Mouse (Mus musculus): ENCODE measurements around the gene Ramp2.

DNA sequence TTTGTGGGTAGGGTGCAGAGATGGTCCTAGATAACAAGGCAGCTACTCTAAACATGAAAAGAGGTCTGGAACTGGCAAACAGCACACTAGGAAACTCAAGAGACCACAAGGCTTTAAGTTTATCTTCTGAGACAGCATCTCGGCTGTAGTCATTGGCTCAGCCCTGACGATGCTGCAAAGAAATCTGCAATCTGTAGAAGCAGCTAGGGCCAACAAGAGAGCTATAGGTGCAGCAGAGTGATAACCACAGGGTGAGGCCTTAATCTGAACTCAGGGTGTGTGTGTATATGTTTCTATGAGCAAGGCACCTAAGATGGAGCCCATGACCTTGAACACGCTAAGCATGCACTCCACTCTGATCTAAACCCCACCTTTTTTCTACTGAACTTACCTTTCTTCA lies 46.3 kb upstream of the Ramp2 start:
- no peak for TF ChIP-seq CTCF (IDR thresholded peaks at IDR 0.05; ENCODE audit: borderline replicate concordance, insufficient read depth, low read depth, low read length)
- TF ChIP-seq POLR2A (IDR thresholded peaks at IDR 0.05; ENCODE audit: borderline replicate concordance, insufficient read depth, low read length), result no peak
